Mouse (Mus musculus): ENCODE measurements around the gene Dnah8. TPM values are rescaled to one million over a fixed set of nuclear protein-coding genes. Genes with fewer than 3 reads are reported as not detected.

Dnah8 gene
- polyA plus RNA-seq, 1 experiment from 2014 or later: 2.8 TPM

DNA sequence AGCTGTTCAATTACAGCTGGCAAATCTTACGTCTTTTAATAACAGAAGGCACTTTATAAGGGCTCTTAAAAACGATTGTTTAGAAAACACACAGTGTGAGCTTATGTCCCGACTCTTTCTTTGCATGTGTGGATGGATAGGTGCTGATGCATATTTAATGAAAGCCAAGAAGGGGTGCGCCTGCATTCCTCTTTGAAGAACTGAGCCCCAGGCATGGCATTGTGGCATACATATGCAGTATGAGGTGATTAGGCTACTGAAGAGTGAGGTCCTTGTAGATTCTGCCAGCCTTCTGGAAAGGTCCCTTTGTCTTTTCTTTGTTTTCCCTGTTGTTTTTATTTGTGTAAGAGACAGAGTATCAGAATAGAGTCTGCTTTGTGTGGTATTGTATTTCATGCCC, 48.4 kb downstream of the Dnah8 start:
- Histone ChIP-seq H3K27me3 (replicated peaks) (no peaks in the 10 kb centered on the region), H3K36me3 (no peaks in the 10 kb centered on the region), H3K27ac (replicated peaks) (no peak overlapping the region), H3K4me2 (no peak overlapping the region), H3K9ac (replicated peaks) (no peak overlapping the region), H3K9me3 (replicated peaks) (no peaks in the 10 kb centered on the region), H3K4me3 (replicated peaks) (no peak overlapping the region), H3K4me1 (peaks cover 13% of the 10 kb centered on the region; the same call in 1 of the 2 replicates)
- WGBS: 46% methylated on average over 4 of the region's 4 CpGs
- no peak for ATAC-seq (ENCODE audit: low FRiP score)

DNA sequence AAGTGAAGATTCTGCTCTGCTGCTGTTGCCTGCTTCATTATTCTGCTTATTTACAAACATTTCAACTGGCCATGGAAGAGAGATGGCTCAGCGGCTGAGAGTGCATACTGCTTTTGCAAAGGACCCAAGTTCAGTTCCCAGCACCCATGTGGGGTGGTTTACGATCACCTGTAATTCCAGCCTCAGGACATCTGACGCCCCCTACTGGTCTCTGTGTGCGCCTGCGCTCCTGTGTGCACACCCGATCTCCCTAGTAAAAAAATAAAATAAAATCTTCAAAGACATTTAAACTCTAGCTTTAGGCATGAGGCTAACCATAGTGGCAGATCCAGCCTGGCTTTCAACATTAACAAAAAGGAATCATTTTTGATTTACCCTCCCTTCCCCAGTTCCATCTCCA, 48.9 kb downstream of the Dnah8 start:
- Histone ChIP-seq H3K9ac (replicated peaks) (no peak overlapping the region), H3K4me3 (replicated peaks) (no peak overlapping the region), H3K36me3 (no peaks in the 10 kb centered on the region), H3K27ac (replicated peaks) (no peak overlapping the region), H3K9me3 (replicated peaks) (no peaks in the 10 kb centered on the region), H3K4me2 (no peak overlapping the region), H3K27me3 (replicated peaks) (no peaks in the 10 kb centered on the region), H3K4me1 (peaks cover 13% of the 10 kb centered on the region; the same call in 1 of the 2 replicates)
- ATAC-seq (ENCODE audit: low FRiP score): no peak
- 93% methylated on average over 6 of the region's 6 CpGs for WGBS

DNA sequence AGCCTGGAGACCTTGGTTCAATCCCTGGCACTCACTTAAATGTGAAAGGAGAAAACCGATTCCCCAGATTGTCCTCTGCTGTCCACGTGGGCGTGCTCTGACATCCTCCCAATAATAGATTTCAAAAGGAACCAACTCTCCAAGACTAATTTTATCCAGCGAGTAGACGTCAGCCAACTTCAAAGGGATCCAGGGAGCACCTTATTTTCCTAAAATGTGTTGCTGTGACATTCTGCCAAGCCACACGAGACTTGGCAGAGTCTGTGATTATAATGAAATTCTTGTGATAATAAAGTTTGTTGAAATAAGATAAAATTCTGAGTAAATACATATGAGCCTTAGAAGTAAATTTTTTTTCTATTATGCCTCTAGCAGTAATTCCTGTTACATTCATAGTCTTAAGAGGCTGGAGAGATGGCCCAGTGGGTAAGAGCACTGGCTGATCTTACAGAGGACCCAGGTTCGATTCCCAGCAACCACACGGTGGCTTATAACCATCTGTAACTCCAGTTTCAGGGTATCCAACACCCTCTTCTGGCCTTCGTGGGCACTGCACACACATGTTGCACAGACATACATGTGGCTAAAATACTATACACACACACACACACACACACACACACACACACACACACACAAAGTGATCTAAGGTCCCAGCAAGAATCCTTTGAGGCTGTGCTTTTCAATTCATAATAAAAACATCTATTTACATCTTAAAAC, 51.0 kb downstream of the Dnah8 start:
- ATAC-seq (ENCODE audit: low FRiP score): no peak
- Histone ChIP-seq H3K9me3 (replicated peaks) (no peaks in the 10 kb centered on the region), H3K4me2 (no peak overlapping the region), H3K4me3 (replicated peaks) (no peak overlapping the region), H3K36me3 (no peaks in the 10 kb centered on the region), H3K27ac (replicated peaks) (no peak overlapping the region), H3K4me1 (peaks cover 9% of the 10 kb centered on the region; the same call in 1 of the 2 replicates), H3K27me3 (replicated peaks) (no peaks in the 10 kb centered on the region), H3K9ac (replicated peaks) (no peak overlapping the region)
- 90% methylated on average over 9 of the region's 9 CpGs for WGBS

DNA sequence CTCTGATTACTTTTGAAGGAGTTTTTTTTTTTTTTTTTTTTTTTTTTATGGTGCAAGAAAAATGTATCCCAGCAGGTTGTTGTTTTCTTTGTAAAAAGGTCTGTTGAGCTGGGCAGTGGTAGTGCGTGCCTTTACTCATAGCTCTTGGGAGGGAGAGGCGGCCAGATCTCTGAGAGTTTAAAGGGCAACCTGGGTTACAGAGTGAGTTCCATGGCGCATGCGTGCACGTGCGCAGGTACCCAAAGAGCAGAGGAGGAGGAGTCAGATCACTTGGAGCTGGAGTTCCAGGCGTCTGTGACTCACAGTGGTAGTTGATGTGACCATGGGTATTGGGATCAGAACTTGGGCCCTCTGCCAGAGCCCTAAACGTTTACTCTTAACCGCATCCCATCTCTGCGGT, 54.4 kb downstream of the Dnah8 start:
- Histone ChIP-seq H3K9ac (replicated peaks) (no peak overlapping the region), H3K4me1 (no peaks in the 10 kb centered on the region), H3K27me3 (replicated peaks) (no peaks in the 10 kb centered on the region), H3K27ac (replicated peaks) (no peak overlapping the region), H3K36me3 (no peaks in the 10 kb centered on the region), H3K4me3 (replicated peaks) (no peak overlapping the region), H3K4me2 (no peak overlapping the region), H3K9me3 (replicated peaks) (no peaks in the 10 kb centered on the region)
- no peak for ATAC-seq (ENCODE audit: low FRiP score)
- 89% methylated on average over 10 of the region's 10 CpGs for WGBS

DNA sequence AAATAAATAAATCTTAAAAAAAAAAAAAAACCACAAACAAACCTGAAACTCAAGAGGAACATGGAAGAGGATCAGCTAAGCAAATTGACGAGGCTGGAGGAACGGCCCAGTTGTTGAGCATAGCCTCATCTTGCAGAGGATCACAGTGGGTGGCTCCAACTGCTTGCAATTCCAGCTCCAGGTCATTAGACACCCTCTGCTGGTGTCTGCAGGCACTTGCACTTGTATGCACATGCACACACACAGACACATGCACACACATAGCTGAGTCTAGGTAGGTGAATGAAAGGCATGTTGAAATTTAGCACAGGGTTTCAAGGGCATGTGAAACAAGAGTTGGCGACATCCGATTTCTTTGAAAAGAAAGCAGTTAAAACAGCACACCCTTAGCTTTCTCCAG, 55.5 kb downstream of the Dnah8 start:
- Histone ChIP-seq H3K27ac (replicated peaks) (no peak overlapping the region), H3K9ac (replicated peaks) (no peak overlapping the region), H3K4me2 (no peak overlapping the region), H3K36me3 (no peaks in the 10 kb centered on the region), H3K4me1 (no peaks in the 10 kb centered on the region), H3K27me3 (replicated peaks) (no peaks in the 10 kb centered on the region), H3K9me3 (replicated peaks) (no peaks in the 10 kb centered on the region), H3K4me3 (replicated peaks) (no peak overlapping the region)
- 93% methylated on average over 4 of the region's 4 CpGs for WGBS
- no peak for ATAC-seq (ENCODE audit: low FRiP score)

DNA sequence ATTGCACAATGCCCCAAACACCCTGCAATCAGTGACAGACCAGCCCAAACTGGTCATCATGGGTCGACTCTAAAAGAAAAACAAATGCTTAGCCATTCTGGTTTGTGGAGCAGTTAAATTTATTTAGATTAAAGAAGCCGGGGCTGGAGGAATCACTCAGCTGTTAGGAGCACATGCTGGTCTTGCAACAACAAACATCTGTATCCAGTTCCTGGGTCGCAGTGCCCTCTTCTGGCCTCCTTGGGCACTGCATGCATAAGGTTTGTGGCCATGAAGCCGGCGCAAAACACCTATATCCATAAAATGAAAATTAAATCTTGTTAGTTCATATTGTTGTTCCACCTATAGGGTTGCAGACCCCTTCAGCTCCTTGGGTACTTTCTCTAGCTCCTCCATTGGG, 57.5 kb downstream of the Dnah8 start:
- Histone ChIP-seq H3K4me1 (no peaks in the 10 kb centered on the region), H3K27ac (replicated peaks) (no peak overlapping the region), H3K4me3 (replicated peaks) (no peak overlapping the region), H3K27me3 (replicated peaks) (no peaks in the 10 kb centered on the region), H3K9ac (replicated peaks) (no peak overlapping the region), H3K9me3 (replicated peaks) (no peaks in the 10 kb centered on the region), H3K4me2 (no peak overlapping the region), H3K36me3 (no peaks in the 10 kb centered on the region)
- 28% methylated on average over 5 of the region's 5 CpGs for WGBS
- no peak for ATAC-seq (ENCODE audit: low FRiP score)

DNA sequence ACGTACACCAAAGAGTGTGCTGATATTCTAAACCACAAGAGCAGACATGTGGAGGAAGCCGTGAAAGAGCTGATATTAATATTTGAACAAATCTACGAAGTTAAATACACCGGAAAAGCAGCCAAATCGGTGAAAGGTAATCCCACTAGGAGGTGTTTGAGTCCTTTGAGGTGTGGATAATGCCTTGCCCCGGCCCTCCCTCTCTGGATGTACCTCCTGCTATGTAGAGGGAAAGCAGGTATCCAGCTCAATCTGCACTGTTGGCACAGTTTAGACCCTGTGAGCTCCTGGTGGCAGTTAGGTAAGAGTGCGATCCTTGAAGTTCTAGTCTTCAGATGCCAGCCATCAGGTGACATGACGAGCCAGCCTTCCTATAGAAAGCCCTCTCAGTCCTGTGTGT, 66.0 kb downstream of the Dnah8 start:
- Histone ChIP-seq H3K27ac (replicated peaks) (no peak overlapping the region), H3K9me3 (replicated peaks) (no peaks in the 10 kb centered on the region), H3K27me3 (replicated peaks) (no peaks in the 10 kb centered on the region), H3K4me2 (no peak overlapping the region), H3K4me3 (replicated peaks) (no peak overlapping the region), H3K9ac (replicated peaks) (no peak overlapping the region), H3K4me1 (no peaks in the 10 kb centered on the region), H3K36me3 (no peaks in the 10 kb centered on the region)
- 92% methylated on average over 8 of the region's 8 CpGs for WGBS
- no peak for ATAC-seq (ENCODE audit: low FRiP score)

DNA sequence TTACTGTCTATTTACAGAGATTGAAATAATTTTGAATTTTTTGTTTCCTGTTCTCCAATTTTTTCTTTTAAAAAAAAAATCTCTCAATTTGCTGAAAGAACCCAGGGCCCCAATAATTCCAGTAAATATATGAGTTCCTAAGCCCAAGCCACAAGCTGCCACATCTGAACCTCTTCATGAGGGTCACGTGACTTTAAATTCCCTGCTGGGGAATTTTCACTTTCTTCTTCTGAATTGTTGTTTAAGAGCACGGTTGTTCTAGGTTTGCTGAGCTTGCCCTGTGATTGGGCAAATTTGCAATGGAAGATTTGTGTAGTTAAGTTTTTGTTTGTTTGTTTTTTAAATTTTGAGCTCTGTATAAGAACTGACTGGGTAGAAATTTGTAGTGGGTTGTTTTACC, 67.3 kb downstream of the Dnah8 start:
- H3K4me1 ChIP-seq: no peaks in the 10 kb centered on the region

DNA sequence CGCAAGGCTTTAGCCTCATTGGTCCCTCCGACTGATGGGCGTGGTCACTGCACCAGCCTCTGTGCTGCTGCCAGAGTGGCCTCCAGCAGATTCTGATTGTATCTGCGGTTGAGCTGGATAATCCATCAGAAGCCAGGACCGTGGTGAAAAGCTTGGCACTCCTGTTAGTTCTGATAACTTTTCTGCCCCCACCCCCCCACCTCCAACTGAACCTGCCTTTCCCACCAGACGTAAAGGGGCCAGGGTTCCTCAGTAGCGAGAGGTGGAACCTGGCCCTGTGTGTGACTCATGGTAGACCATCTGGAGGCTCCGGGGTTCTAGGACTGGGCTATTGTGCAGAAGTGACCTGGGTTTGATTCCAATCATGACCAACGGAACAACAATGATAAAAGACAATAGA, 70.1 kb downstream of the Dnah8 start:
- Histone ChIP-seq H3K9me3 (replicated peaks) (no peaks in the 10 kb centered on the region), H3K4me1 (no peaks in the 10 kb centered on the region), H3K27ac (replicated peaks) (no peak overlapping the region), H3K4me3 (replicated peaks) (no peak overlapping the region), H3K27me3 (replicated peaks) (no peaks in the 10 kb centered on the region), H3K9ac (replicated peaks) (no peak overlapping the region), H3K36me3 (no peaks in the 10 kb centered on the region), H3K4me2 (no peak overlapping the region)
- WGBS: 92% methylated on average over 9 of the region's 9 CpGs
- no peak for ATAC-seq (ENCODE audit: low FRiP score)

More for the DNA sequence above, 67.3 kb downstream of the Dnah8 start:
- ATAC-seq (ENCODE audit: low FRiP score): no peak
- Histone ChIP-seq H3K4me3 (replicated peaks) (no peak overlapping the region), H3K36me3 (no peaks in the 10 kb centered on the region), H3K27ac (replicated peaks) (no peak overlapping the region), H3K9ac (replicated peaks) (no peak overlapping the region), H3K9me3 (replicated peaks) (no peaks in the 10 kb centered on the region), H3K27me3 (replicated peaks) (no peaks in the 10 kb centered on the region), H3K4me2 (no peak overlapping the region)
- 69% methylated on average over 2 of the region's 2 CpGs for WGBS

DNA sequence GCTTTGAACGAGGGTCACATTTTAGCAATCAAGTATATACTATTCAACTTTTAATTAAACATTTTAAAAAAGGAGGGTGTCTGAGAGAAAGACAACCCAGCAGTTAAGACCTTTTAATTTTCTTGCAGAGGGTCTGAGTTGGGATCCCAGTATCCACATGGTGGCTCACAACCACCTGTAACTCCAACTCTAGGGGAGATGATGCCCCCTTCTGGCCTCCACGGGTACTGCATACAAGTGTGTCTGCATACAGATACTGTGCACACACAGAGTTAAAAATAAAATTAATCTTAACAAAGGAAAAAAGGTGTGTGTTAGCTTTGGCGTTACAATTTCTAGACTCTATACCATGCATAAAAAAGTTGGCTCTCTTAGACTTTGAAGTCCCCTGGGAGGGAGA, 90.6 kb downstream of the Dnah8 start:
- no peak overlapping the region for H3K4me3 ChIP-seq (replicated peaks)
- H3K4me2 ChIP-seq: no peak overlapping the region
- H3K9ac ChIP-seq (replicated peaks): no peak overlapping the region
- H3K9me3 ChIP-seq (replicated peaks): no peaks in the 10 kb centered on the region
- H3K36me3 ChIP-seq: no peaks in the 10 kb centered on the region
- H3K27ac ChIP-seq (replicated peaks): no peak overlapping the region
- no peaks in the 10 kb centered on the region for H3K4me1 ChIP-seq
- ATAC-seq (ENCODE audit: low FRiP score): no peak
- H3K27me3 ChIP-seq (replicated peaks): no peaks in the 10 kb centered on the region
- 75% methylated on average over 3 of the region's 3 CpGs for WGBS

DNA sequence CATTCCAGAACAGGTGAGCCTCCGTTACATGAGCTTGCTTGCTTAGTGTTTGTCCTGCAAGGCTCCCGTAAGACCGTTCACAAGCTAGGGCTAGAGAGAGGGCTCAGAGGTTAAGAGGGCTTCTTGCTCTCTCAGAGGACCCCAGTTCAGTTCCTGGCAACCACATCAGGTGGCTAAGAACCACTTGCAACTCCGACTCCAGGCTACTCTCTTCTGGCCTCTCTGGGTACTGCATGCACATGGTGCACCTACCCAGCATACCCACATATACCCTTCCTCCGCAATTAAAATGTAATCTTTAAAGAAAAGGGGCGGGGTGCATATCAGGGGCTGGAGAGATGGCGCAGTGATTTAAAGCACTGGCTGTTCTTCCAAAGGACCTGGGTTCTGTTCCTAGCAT, 94.0 kb downstream of the Dnah8 start:
- no peaks in the 10 kb centered on the region for H3K27me3 ChIP-seq (replicated peaks)
- H3K4me1 ChIP-seq: no peaks in the 10 kb centered on the region
- no peaks in the 10 kb centered on the region for H3K9me3 ChIP-seq (replicated peaks)
- 94% methylated on average over 7 of the region's 7 CpGs for WGBS
- no peak for ATAC-seq (ENCODE audit: low FRiP score)
- H3K27ac ChIP-seq (replicated peaks): no peak overlapping the region
- H3K36me3 ChIP-seq: no peaks in the 10 kb centered on the region
- H3K9ac ChIP-seq (replicated peaks): no peak overlapping the region
- H3K4me2 ChIP-seq: no peak overlapping the region
- H3K4me3 ChIP-seq (replicated peaks): no peak overlapping the region

DNA sequence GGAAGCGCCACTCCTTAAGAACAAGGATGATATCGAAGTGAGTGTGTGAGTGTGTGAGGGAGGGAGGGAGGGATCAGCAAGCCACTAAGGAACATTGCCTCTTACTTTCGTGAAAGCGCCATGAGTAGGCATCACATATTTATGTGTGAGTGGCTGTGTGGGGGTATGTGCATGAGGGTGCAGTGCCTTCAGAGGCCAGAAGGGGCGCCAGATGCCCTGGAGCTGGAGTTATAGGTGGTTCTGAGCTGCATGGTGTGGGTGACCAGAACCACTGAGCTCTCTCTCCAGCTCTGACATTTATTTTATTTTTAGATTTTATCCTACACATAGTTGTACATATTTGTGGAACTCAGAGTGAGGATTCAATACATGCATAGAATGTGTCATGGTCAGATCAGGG, 94.9 kb downstream of the Dnah8 start:
- H3K4me3 ChIP-seq (replicated peaks): no peak overlapping the region
- H3K27ac ChIP-seq (replicated peaks): no peak overlapping the region
- H3K9me3 ChIP-seq (replicated peaks): no peaks in the 10 kb centered on the region
- no peak for ATAC-seq (ENCODE audit: low FRiP score)
- no peak overlapping the region for H3K9ac ChIP-seq (replicated peaks)
- no peaks in the 10 kb centered on the region for H3K27me3 ChIP-seq (replicated peaks)
- no peaks in the 10 kb centered on the region for H3K36me3 ChIP-seq
- WGBS: 87% methylated on average over 5 of the region's 5 CpGs
- H3K4me1 ChIP-seq: no peaks in the 10 kb centered on the region
- H3K4me2 ChIP-seq: no peak overlapping the region

Data from neural tube, embryonic 15.5 days (tissue).